Mouse (Mus musculus): ENCODE measurements around the gene Phactr1.

Gene Phactr1

GRCm38 (mm10) chr13:42680391-42680994, at the start of gene Phactr1:
Gene Phactr1 (plus strand): TSS chr13:42680623.
- no peak for DNase-seq (ENCODE audit: low read depth, low spot score)

GRCm38 (mm10) chr13:42634908-42635307, 45.5 kb upstream of the Phactr1 start:
- DNase-seq (ENCODE audit: low read depth, low spot score), result no peak

GRCm38 (mm10) chr13:42650228-42650627, 30.2 kb upstream of the Phactr1 start:
- no peak for DNase-seq (ENCODE audit: low read depth, low spot score)

GRCm38 (mm10) chr13:42656643-42657315, 23.6 kb upstream of the Phactr1 start:
- no peak for DNase-seq (ENCODE audit: low read depth, low spot score)

- peak; percentile 75 for DNase-seq (ENCODE audit: low read depth, low spot score)
Measured at GRCm38 (mm10) chr13:42671651-42672290, 8.7 kb upstream of the Phactr1 start.

- no peak for DNase-seq (ENCODE audit: low read depth, low spot score)
Measured at GRCm38 (mm10) chr13:42681299-42681698, 876 bp downstream of the Phactr1 start.

GRCm38 (mm10) chr13:42684181-42684580, 3.8 kb downstream of the Phactr1 start:
- DNase-seq (ENCODE audit: low read depth, low spot score), result peak; percentile 95

GRCm38 (mm10) chr13:42692233-42692632, 11.8 kb downstream of the Phactr1 start:
- DNase-seq (ENCODE audit: low read depth, low spot score), result no peak

- peak; percentile 96 for DNase-seq (ENCODE audit: low read depth, low spot score)
Measured at GRCm38 (mm10) chr13:42696641-42697040, 16.2 kb downstream of the Phactr1 start.

GRCm38 (mm10) chr13:42709148-42709547, 28.7 kb downstream of the Phactr1 start:
- no peak for DNase-seq (ENCODE audit: low read depth, low spot score)

- no peak for DNase-seq (ENCODE audit: low read depth, low spot score)
Measured at GRCm38 (mm10) chr13:42709611-42710331, 29.3 kb downstream of the Phactr1 start.

- no peak for DNase-seq (ENCODE audit: low read depth, low spot score)
Measured at GRCm38 (mm10) chr13:42711510-42711909, 31.1 kb downstream of the Phactr1 start.

GRCm38 (mm10) chr13:42719401-42719800, 39.0 kb downstream of the Phactr1 start:
- DNase-seq (ENCODE audit: low read depth, low spot score), result no peak

GRCm38 (mm10) chr13:42720135-42720534, 39.7 kb downstream of the Phactr1 start:
- no peak for DNase-seq (ENCODE audit: low read depth, low spot score)

- DNase-seq (ENCODE audit: low read depth, low spot score), result no peak
Measured at GRCm38 (mm10) chr13:42720648-42721047, 40.2 kb downstream of the Phactr1 start.

GRCm38 (mm10) chr13:42724011-42724410, 43.6 kb downstream of the Phactr1 start:
- no peak for DNase-seq (ENCODE audit: low read depth, low spot score)

GRCm38 (mm10) chr13:42725709-42726231, 45.3 kb downstream of the Phactr1 start:
- DNase-seq (ENCODE audit: low read depth, low spot score), result no peak

- DNase-seq (ENCODE audit: low read depth, low spot score), result no peak
Measured at GRCm38 (mm10) chr13:42737486-42737885, 57.1 kb downstream of the Phactr1 start.

- peak; percentile 79 for DNase-seq (ENCODE audit: low read depth, low spot score)
Measured at GRCm38 (mm10) chr13:42738152-42738551, 57.7 kb downstream of the Phactr1 start.

GRCm38 (mm10) chr13:42742226-42742625, 61.8 kb downstream of the Phactr1 start:
- DNase-seq (ENCODE audit: low read depth, low spot score), result no peak

GRCm38 (mm10) chr13:42744467-42744866, 64.0 kb downstream of the Phactr1 start:
- no peak for DNase-seq (ENCODE audit: low read depth, low spot score)
